Mouse (Mus musculus) midbrain, embryonic 12.5 days (tissue): ENCODE results near the gene Mob1b. TPM values are rescaled to one million over a fixed set of nuclear protein-coding genes. Genes with fewer than 3 reads are reported as not detected.

ENCODE experiments used
- ATAC-seq: fragments of 200-750 bp; cut with Nextera tagmentation; 2 replicates; pipeline ENCODE4 v1.8.0; 2017; ENCODE audit warnings: low read depth, moderate TSS enrichment, moderate library complexity; ENCODE audit not compliant: low FRiP score
- H3K27ac ChIP-seq: fragments of 300-500 bp; sonication (generic); replicated peaks from 2 replicates; pipeline ENCODE4 v1.5.1; 2016; ENCODE audit warnings: mild to moderate bottlenecking
- H3K27me3 ChIP-seq: fragments of 300-500 bp; sonication (generic); 2 replicates; pipeline ENCODE4 v1.6.1; 2016; ENCODE audit warnings: mild to moderate bottlenecking
- H3K36me3 ChIP-seq: fragments of 300-500 bp; sonication (generic); 2 replicates; pipeline ENCODE4 v1.6.1; 2016
- H3K4me1 ChIP-seq: fragments of 300-500 bp; sonication (generic); 2 replicates; pipeline ENCODE4 v1.6.1; 2016
- H3K4me2 ChIP-seq: fragments of 300-500 bp; sonication (generic); replicated peaks from 2 replicates; pipeline ENCODE4 v1.6.1; 2016; ENCODE audit warnings: mild to moderate bottlenecking, moderate library complexity
- H3K4me3 ChIP-seq: fragments of 300-500 bp; sonication (generic); 2 replicates; pipeline ENCODE4 v1.5.1; 2016; ENCODE audit warnings: mild to moderate bottlenecking
- H3K9ac ChIP-seq: fragments of 300-500 bp; sonication (generic); replicated peaks from 2 replicates; pipeline ENCODE4 v1.6.1; 2016; ENCODE audit warnings: mild to moderate bottlenecking, moderate library complexity
- H3K9me3 ChIP-seq: fragments of 300-500 bp; sonication (generic); 2 replicates; pipeline ENCODE4 v1.6.1; 2016; ENCODE audit warnings: mild to moderate bottlenecking
- WGBS: fragments of 180-500 bp; shearing (Covaris S2); methylation state at CpG from one replicate; pipeline ENCODE4 v1.1.7; 2016; 5-methylcytosine and 5-hydroxymethylcytosine counted together
- polyA plus RNA-seq: library from polyadenylated mRNA; unstranded; fragments of >200 nt; fragmentation: Nextera tagmentation; extraction: Ambion mirVana; gene quantifications from 2 replicates; pipeline ENCODE4 v1.2.1, GENCODE M21; 2016

Mob1b gene
- polyA plus RNA-seq, 1 experiment from 2014 or later, result 15.8 TPM

GRCm38 (mm10) chr5:88688583-88689187, 32.0 kb upstream of the Mob1b start:
- Histone ChIP-seq H3K27me3 (no peaks in the 10 kb centered on the region), H3K4me3 (no peak overlapping the region), H3K9ac (no peak overlapping the region), H3K4me2 (no peak overlapping the region), H3K36me3 (no peaks in the 10 kb centered on the region), H3K27ac (no peak overlapping the region), H3K9me3 (no peaks in the 10 kb centered on the region), H3K4me1 (no peaks in the 10 kb centered on the region)
- 0 out of 2 replicates have a peak, but pooled peaks have one; percentile 45 for ATAC-seq
- WGBS, result 86% methylated on average over 15 of the region's 15 CpGs

DNA sequence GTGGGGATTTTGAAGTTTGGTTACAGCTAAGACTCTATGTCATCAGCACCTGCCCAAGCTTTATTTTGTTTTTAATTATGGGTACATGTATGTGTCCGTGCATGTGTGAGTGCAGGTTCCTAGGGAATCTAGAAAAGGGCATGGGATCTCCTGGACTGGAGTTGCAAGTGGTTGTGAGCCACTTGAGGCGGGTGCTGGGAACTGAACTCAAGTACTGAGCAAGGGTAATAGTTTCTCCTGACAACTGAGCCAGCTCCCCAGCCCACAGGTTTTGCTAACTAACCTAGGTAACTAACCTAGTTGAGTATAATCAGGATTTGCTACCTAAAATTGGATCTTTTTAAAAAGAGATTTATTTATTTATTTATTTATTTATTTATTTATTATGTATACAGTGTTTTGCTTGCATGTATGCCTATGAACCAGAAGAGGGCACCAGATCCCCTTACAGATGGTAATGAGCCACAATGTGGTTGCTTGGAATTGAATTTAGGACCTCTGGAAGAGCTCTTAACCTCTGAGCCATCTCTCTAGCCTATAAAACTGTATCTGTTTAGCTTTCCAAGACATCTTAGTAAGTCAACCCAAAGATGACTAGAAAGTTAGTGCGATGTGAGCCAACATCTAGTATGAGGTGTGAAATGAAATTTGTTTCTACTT, 31.2 kb upstream of the Mob1b start:
- ATAC-seq, result 0 out of 2 replicates have a peak, but pooled peaks have one; percentile 21
- Histone ChIP-seq H3K4me1 (no peaks in the 10 kb centered on the region), H3K9me3 (no peaks in the 10 kb centered on the region), H3K4me2 (no peak overlapping the region), H3K9ac (no peak overlapping the region), H3K27ac (no peak overlapping the region), H3K4me3 (no peak overlapping the region), H3K27me3 (no peaks in the 10 kb centered on the region), H3K36me3 (no peaks in the 10 kb centered on the region)
- 74% methylated on average over 3 of the region's 3 CpGs for WGBS

GRCm38 (mm10) chr5:88690681-88691505, 29.8 kb upstream of the Mob1b start:
- H3K9me3 ChIP-seq, result no peaks in the 10 kb centered on the region
- no peak overlapping the region for H3K4me3 ChIP-seq
- no peak overlapping the region for H3K4me2 ChIP-seq
- no peak overlapping the region for H3K9ac ChIP-seq
- ATAC-seq, result no peak
- no peaks in the 10 kb centered on the region for H3K36me3 ChIP-seq
- no peak overlapping the region for H3K27ac ChIP-seq
- no peaks in the 10 kb centered on the region for H3K4me1 ChIP-seq
- WGBS, result 78% methylated on average over 10 of the region's 10 CpGs
- no peaks in the 10 kb centered on the region; the same call in 1 of the 2 replicates for H3K27me3 ChIP-seq

DNA sequence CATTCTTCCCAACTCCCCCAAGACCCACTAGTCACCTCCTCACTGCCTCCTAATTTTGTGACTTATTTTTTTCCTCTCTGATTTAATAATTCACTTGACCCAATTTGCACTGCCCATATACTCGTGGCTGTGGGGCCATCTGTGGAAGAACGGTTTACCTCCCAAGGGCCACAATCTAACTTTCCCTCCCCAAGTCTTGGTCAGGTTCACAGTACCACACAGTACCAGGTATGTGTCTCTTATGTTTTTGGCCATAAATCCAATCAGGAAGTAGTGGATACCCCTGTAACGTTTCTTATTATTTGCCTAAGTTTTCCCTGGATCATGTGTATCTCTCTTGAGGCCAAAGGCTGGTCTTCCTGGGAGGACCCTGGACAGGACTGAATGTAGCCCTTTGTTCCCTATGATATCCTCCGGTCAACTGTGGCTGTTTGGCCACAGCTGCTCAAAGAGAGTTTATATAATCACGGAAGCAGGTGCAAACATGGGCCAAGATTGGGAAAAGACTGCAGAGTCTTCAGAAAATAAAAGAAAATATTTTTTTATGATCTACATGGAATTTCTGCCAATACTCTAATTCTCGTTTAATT, 29.1 kb upstream of the Mob1b start:
- Histone ChIP-seq H3K4me3 (no peak overlapping the region), H3K4me2 (no peak overlapping the region), H3K27ac (no peak overlapping the region), H3K9me3 (no peaks in the 10 kb centered on the region), H3K9ac (no peak overlapping the region), H3K27me3 (no peaks in the 10 kb centered on the region; the same call in 1 of the 2 replicates), H3K4me1 (no peaks in the 10 kb centered on the region), H3K36me3 (no peaks in the 10 kb centered on the region)
- 82% methylated on average over 6 of the region's 6 CpGs for WGBS
- ATAC-seq, result no peak

GRCm38 (mm10) chr5:88692586-88692985, 28.1 kb upstream of the Mob1b start:
- no peak overlapping the region for H3K27ac ChIP-seq
- no peaks in the 10 kb centered on the region for H3K9me3 ChIP-seq
- no peaks in the 10 kb centered on the region for H3K36me3 ChIP-seq
- no peak overlapping the region for H3K4me3 ChIP-seq
- no peak overlapping the region for H3K9ac ChIP-seq
- ATAC-seq, result no peak
- 80% methylated on average over 4 of the region's 4 CpGs for WGBS
- no peaks in the 10 kb centered on the region; the same call in 1 of the 2 replicates for H3K27me3 ChIP-seq
- H3K4me2 ChIP-seq, result no peak overlapping the region
- H3K4me1 ChIP-seq, result no peaks in the 10 kb centered on the region

GRCm38 (mm10) chr5:88693057-88693456, 27.6 kb upstream of the Mob1b start:
- ATAC-seq, result no peak
- H3K27ac ChIP-seq, result no peak overlapping the region
- no peak overlapping the region for H3K9ac ChIP-seq
- H3K27me3 ChIP-seq, result no peaks in the 10 kb centered on the region; the same call in 1 of the 2 replicates
- no peak overlapping the region for H3K4me3 ChIP-seq
- no peaks in the 10 kb centered on the region for H3K36me3 ChIP-seq
- H3K9me3 ChIP-seq, result no peaks in the 10 kb centered on the region
- no peak overlapping the region for H3K4me2 ChIP-seq
- H3K4me1 ChIP-seq, result no peaks in the 10 kb centered on the region

DNA sequence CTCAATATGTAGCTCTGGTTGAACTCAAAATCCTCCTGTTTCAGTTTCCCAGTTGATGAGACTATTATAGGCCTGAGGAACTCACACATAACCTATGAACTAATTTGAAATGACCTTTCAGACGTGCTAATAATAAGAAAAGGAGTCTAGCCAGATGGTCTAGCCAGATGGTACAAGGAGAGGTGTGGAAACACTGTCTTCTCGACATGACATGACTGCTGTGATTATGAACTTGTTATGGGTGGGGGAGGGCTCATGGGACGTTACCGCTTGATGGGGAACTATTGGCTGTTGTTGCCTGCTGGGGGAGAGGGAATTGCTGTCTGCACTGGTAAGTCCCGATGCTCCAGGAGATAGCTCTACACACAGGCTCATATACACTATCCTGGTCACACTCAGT, 23.4 kb upstream of the Mob1b start:
- Histone ChIP-seq H3K36me3 (no peaks in the 10 kb centered on the region), H3K4me1 (no peaks in the 10 kb centered on the region), H3K9ac (no peak overlapping the region), H3K4me2 (no peak overlapping the region), H3K27ac (no peak overlapping the region), H3K27me3 (no peaks in the 10 kb centered on the region; the same call in 1 of the 2 replicates), H3K9me3 (no peaks in the 10 kb centered on the region), H3K4me3 (no peak overlapping the region)
- 73% methylated on average over 5 of the region's 5 CpGs for WGBS
- no peak for ATAC-seq

GRCm38 (mm10) chr5:88699251-88699913, 21.3 kb upstream of the Mob1b start:
- H3K36me3 ChIP-seq, result no peaks in the 10 kb centered on the region
- H3K4me3 ChIP-seq, result no peak overlapping the region
- no peak overlapping the region for H3K27ac ChIP-seq
- no peak overlapping the region for H3K9ac ChIP-seq
- no peaks in the 10 kb centered on the region; the same call in 1 of the 2 replicates for H3K27me3 ChIP-seq
- H3K4me2 ChIP-seq, result no peak overlapping the region
- no peak for ATAC-seq
- H3K9me3 ChIP-seq, result no peaks in the 10 kb centered on the region
- WGBS, result 66% methylated on average over 4 of the region's 4 CpGs
- no peaks in the 10 kb centered on the region for H3K4me1 ChIP-seq

DNA sequence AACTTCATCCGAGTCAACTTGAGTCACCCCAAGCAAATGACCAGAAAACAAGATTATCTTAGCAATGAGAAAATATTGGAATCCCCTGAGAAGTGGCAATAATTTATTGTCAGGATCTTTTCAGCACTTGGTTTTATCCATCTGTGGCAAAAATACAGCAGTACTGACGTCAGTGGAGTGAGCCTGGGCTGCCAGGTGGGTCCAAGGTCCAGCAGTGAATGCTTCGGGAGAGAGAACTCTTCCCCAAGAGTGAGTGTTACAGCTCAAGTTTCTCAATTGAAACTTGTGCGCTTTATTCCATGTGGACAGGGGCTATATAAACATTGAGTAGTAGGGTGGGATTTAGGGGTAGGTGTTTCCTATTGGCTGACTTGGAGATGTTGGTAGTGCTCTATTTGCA, 18.6 kb upstream of the Mob1b start:
- Histone ChIP-seq H3K4me1 (no peaks in the 10 kb centered on the region), H3K36me3 (no peaks in the 10 kb centered on the region), H3K27me3 (no peaks in the 10 kb centered on the region), H3K4me3 (no peak overlapping the region), H3K27ac (no peak overlapping the region), H3K4me2 (no peak overlapping the region), H3K9me3 (no peaks in the 10 kb centered on the region), H3K9ac (no peak overlapping the region)
- no peak for ATAC-seq
- WGBS, result 77% methylated on average over 4 of the region's 4 CpGs

GRCm38 (mm10) chr5:88703551-88703950, 17.1 kb upstream of the Mob1b start:
- ATAC-seq, result no peak
- no peak overlapping the region for H3K27ac ChIP-seq
- no peak overlapping the region for H3K4me2 ChIP-seq
- H3K4me3 ChIP-seq, result no peak overlapping the region
- H3K9ac ChIP-seq, result no peak overlapping the region
- H3K4me1 ChIP-seq, result no peaks in the 10 kb centered on the region
- H3K36me3 ChIP-seq, result no peaks in the 10 kb centered on the region
- no peaks in the 10 kb centered on the region for H3K9me3 ChIP-seq
- H3K27me3 ChIP-seq, result no peaks in the 10 kb centered on the region
- 86% methylated on average over 4 of the region's 4 CpGs for WGBS

DNA sequence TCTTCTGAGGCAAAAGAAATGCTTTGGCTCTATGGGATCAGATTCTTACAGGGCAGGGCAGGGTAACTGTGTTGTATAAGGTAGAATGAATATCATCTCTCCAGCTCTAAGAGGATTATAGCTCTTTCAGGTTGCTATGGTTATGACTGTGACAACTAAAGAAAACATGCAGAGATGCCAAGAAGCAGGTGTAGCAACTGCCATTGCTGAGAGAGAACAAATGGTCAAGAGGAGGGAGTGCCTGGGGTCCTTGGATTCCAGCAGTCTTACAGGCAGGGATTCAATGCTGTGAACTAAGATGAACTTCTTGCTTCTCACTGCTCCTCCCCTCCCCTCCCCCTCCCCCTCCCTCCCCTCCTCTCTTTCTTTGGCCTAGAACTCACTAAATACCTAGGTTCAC, 9.5 kb upstream of the Mob1b start:
- H3K27ac ChIP-seq, result peak overlapping the region; percentile 42; the same call in 1 of the 2 replicates
- ATAC-seq, result peak; percentile 63
- H3K4me1 ChIP-seq, result peaks cover 17% of the 10 kb centered on the region
- no peaks in the 10 kb centered on the region for H3K9me3 ChIP-seq
- no peak overlapping the region for H3K4me3 ChIP-seq
- H3K27me3 ChIP-seq, result no peaks in the 10 kb centered on the region
- no peak overlapping the region for H3K9ac ChIP-seq
- H3K4me2 ChIP-seq, result peak overlapping the region; percentile 15; the same call in 1 of the 2 replicates
- no peaks in the 10 kb centered on the region for H3K36me3 ChIP-seq
